Mouse (Mus musculus): Measurements from ENCODE around the gene Tcf7l1.

Tcf7l1 gene

GRCm38 (mm10) chr6:72659717-72660390 lies 129.2 kb downstream of the Tcf7l1 start:
- no peak for DNase-seq (ENCODE audit: low spot score)

GRCm38 (mm10) chr6:72658006-72658405 lies 131.0 kb downstream of the Tcf7l1 start:
- DNase-seq (ENCODE audit: low spot score) = peak; percentile 56

- no peak for DNase-seq (ENCODE audit: low spot score)
Observed at GRCm38 (mm10) chr6:72656053-72656442, 133.0 kb downstream of the Tcf7l1 start.

- peak; percentile 60 for DNase-seq (ENCODE audit: low spot score)
Observed at GRCm38 (mm10) chr6:72655309-72656052, 133.6 kb downstream of the Tcf7l1 start.

- DNase-seq (ENCODE audit: low spot score) = no peak
Observed at GRCm38 (mm10) chr6:72654355-72654754, 134.7 kb downstream of the Tcf7l1 start.

- DNase-seq (ENCODE audit: low spot score) = peak; percentile 43
Observed at GRCm38 (mm10) chr6:72653419-72653818, 135.6 kb downstream of the Tcf7l1 start.

- DNase-seq (ENCODE audit: low spot score) = no peak
Observed at GRCm38 (mm10) chr6:72650338-72650851, 138.7 kb downstream of the Tcf7l1 start.

- DNase-seq (ENCODE audit: low spot score) = no peak
Observed at GRCm38 (mm10) chr6:72648002-72648595, 141.0 kb downstream of the Tcf7l1 start.

- peak; percentile 89 for DNase-seq (ENCODE audit: low spot score)
Observed at GRCm38 (mm10) chr6:72647383-72647820, 141.7 kb downstream of the Tcf7l1 start.

GRCm38 (mm10) chr6:72645364-72645763 lies 143.7 kb downstream of the Tcf7l1 start:
- peak; percentile 29 for DNase-seq (ENCODE audit: low spot score)

GRCm38 (mm10) chr6:72644576-72644975 lies 144.5 kb downstream of the Tcf7l1 start:
- DNase-seq (ENCODE audit: low spot score) = no peak

- DNase-seq (ENCODE audit: low spot score) = no peak
Observed at GRCm38 (mm10) chr6:72641218-72641954, 147.7 kb downstream of the Tcf7l1 start.

GRCm38 (mm10) chr6:72636940-72637339 lies 152.1 kb downstream of the Tcf7l1 start:
- no peak for DNase-seq (ENCODE audit: low spot score)

GRCm38 (mm10) chr6:72635760-72636431 lies 153.2 kb downstream of the Tcf7l1 start:
- DNase-seq (ENCODE audit: low spot score) = peak; percentile 88

- DNase-seq (ENCODE audit: low spot score) = no peak
Observed at GRCm38 (mm10) chr6:72634311-72634710, 154.7 kb downstream of the Tcf7l1 start.

- DNase-seq (ENCODE audit: low spot score) = no peak
Observed at GRCm38 (mm10) chr6:72631700-72632099, 157.4 kb downstream of the Tcf7l1 start.

GRCm38 (mm10) chr6:72630961-72631360 lies 158.1 kb downstream of the Tcf7l1 start:
- no peak for DNase-seq (ENCODE audit: low spot score)

- no peak for DNase-seq (ENCODE audit: low spot score)
Observed at GRCm38 (mm10) chr6:72630370-72630769, 158.7 kb downstream of the Tcf7l1 start.

- DNase-seq (ENCODE audit: low spot score) = no peak
Observed at GRCm38 (mm10) chr6:72627276-72627675, 161.8 kb downstream of the Tcf7l1 start.

GRCm38 (mm10) chr6:72626391-72626790 lies 162.7 kb downstream of the Tcf7l1 start:
- no peak for DNase-seq (ENCODE audit: low spot score)

GRCm38 (mm10) chr6:72623661-72624402 lies 165.2 kb downstream of the Tcf7l1 start:
- DNase-seq (ENCODE audit: low spot score) = no peak
